Mouse (Mus musculus) hindbrain, embryonic 14.5 days (tissue): Measurements from ENCODE around the gene BC004004. TPM values are rescaled to one million over a fixed set of nuclear protein-coding genes. Genes with fewer than 3 reads are reported as not detected.
"Not testable (repeated sequence)": the region's sequence is repeated elsewhere in the genome, so short reads cannot be mapped to it uniquely, and the experiment has no call there.

Source experiments
- ATAC-seq: fragments of 200-750 bp; cut with Nextera tagmentation; 2 replicates; pipeline ENCODE4 v1.8.0; 2017; ENCODE audit warnings: moderate number of reproducible peaks, mild to moderate bottlenecking, moderate TSS enrichment, moderate library complexity; ENCODE audit not compliant: low FRiP score
- DNase-seq: peaks from one replicate; pipeline ENCODE4 v3.0.0-alpha.2; 2015; ENCODE audit warnings: low spot score
- H3K27ac ChIP-seq: fragments of 300-500 bp; sonication (generic); 2 replicates; pipeline ENCODE4 v1.5.1; 2014; ENCODE audit warnings: mild to moderate bottlenecking, moderate library complexity
- H3K27me3 ChIP-seq: fragments of 300-500 bp; sonication (generic); 2 replicates; pipeline ENCODE4 v1.6.1; 2014; ENCODE audit warnings: mild to moderate bottlenecking, low read length, mixed read lengths; ENCODE audit not compliant: control insufficient read depth, insufficient read depth
- H3K36me3 ChIP-seq: fragments of 300-500 bp; sonication (generic); replicated peaks from 2 replicates; pipeline ENCODE4 v1.6.1; 2014; ENCODE audit not compliant: control insufficient read depth, insufficient read depth
- H3K4me1 ChIP-seq: fragments of 300-500 bp; sonication (generic); replicated peaks from 2 replicates; pipeline ENCODE4 v1.6.1; 2014; ENCODE audit warnings: antibody characterized with exemption, low read length, mixed read lengths; ENCODE audit not compliant: control insufficient read depth, insufficient read depth
- H3K4me2 ChIP-seq: fragments of 300-500 bp; sonication (generic); replicated peaks from 2 replicates; pipeline ENCODE4 v1.6.1; 2014; ENCODE audit warnings: mild to moderate bottlenecking, moderate library complexity
- H3K4me3 ChIP-seq: fragments of 300-500 bp; sonication (generic); replicated peaks from 2 replicates; pipeline ENCODE4 v1.5.1; 2014; ENCODE audit warnings: mild to moderate bottlenecking, low read length
- H3K9ac ChIP-seq: fragments of 300-500 bp; sonication (generic); 2 replicates; pipeline ENCODE4 v1.6.1; 2014
- H3K9me3 ChIP-seq: fragments of 300-500 bp; sonication (generic); 2 replicates; pipeline ENCODE4 v1.6.1; 2016; ENCODE audit warnings: low read length; ENCODE audit not compliant: control insufficient read depth
- WGBS: fragments of 180-500 bp; shearing (Covaris S2); extraction: QIAGEN DNeasy Blood & Tissue Kit; methylation state at CpG from one replicate; pipeline ENCODE4 v1.1.7; 2014; 5-methylcytosine and 5-hydroxymethylcytosine counted together
- polyA plus RNA-seq: library from polyadenylated mRNA; unstranded; fragments of >200 nt; fragmentation: Nextera tagmentation; extraction: Ambion mirVana; gene quantifications from 2 replicates; pipeline ENCODE4 v1.2.1, GENCODE M21; 2014

BC004004 gene
- polyA plus RNA-seq, 1 experiment from 2014 or later = 131 TPM

GRCm38 (mm10) chr17:29264760-29265159 is 3.8 kb upstream of the BC004004 start:
- ATAC-seq (no peak), DNase-seq (no peak)
- no peaks in the 10 kb centered on the region for H3K27me3 ChIP-seq
- H3K4me1 ChIP-seq = peaks cover 19% of the 10 kb centered on the region
- peak overlapping the region; percentile 71 for H3K4me3 ChIP-seq
- no peaks in the 10 kb centered on the region for H3K9me3 ChIP-seq
- H3K36me3 ChIP-seq = peaks cover 12% of the 10 kb centered on the region; the same call in 1 of the 2 replicates
- no peak overlapping the region for H3K27ac ChIP-seq
- H3K9ac ChIP-seq = peak overlapping the region; percentile 73
- 89% methylated on average over 5 of the region's 5 CpGs for WGBS
- peak overlapping the region; percentile 61 for H3K4me2 ChIP-seq

DNA sequence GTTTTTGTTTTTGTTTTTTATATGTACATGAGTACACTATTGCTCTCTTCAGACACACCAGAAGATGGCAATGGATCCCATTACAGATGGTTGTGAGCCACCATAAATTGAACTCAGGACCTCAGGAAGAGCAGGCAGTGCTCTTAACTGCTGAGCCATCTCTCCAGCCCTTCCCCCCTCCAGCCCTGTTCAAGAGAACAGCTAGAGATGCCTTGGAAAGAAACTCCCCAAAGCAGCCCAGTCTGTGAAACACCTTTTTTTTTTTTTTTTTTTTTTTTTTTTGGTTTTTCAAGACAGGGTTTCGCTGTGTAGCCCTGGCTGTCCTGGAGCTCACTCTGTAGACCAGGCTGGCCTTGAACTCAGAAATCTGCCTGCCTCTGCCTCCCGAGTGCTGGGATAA is 1.5 kb upstream of the BC004004 start:
- not testable (repeated sequence) for H3K9ac ChIP-seq, DNase-seq, H3K4me3 ChIP-seq, H3K9me3 ChIP-seq, H3K27me3 ChIP-seq, H3K4me2 ChIP-seq, H3K27ac ChIP-seq, ATAC-seq, H3K36me3 ChIP-seq
- H3K4me1 ChIP-seq = peaks cover 23% of the 10 kb centered on the region
- WGBS = 97% methylated on average over 2 of the region's 2 CpGs

GRCm38 (mm10) chr17:29267931-29268681 is 482 bp upstream of the BC004004 start:
- ATAC-seq = peak; percentile 4; the same call in 1 of the 2 replicates
- peak overlapping the region; percentile 57 for H3K4me2 ChIP-seq
- no peaks in the 10 kb centered on the region for H3K27me3 ChIP-seq
- H3K27ac ChIP-seq = peak overlapping the region; percentile 82
- peak overlapping the region; percentile 80 for H3K9ac ChIP-seq
- DNase-seq = no peak
- no peaks in the 10 kb centered on the region for H3K9me3 ChIP-seq
- 59% methylated on average over 6 of the region's 6 CpGs for WGBS
- H3K4me3 ChIP-seq = peak overlapping the region; percentile 63
- H3K36me3 ChIP-seq = no peaks in the 10 kb centered on the region
- peaks cover 12% of the 10 kb centered on the region for H3K4me1 ChIP-seq

DNA sequence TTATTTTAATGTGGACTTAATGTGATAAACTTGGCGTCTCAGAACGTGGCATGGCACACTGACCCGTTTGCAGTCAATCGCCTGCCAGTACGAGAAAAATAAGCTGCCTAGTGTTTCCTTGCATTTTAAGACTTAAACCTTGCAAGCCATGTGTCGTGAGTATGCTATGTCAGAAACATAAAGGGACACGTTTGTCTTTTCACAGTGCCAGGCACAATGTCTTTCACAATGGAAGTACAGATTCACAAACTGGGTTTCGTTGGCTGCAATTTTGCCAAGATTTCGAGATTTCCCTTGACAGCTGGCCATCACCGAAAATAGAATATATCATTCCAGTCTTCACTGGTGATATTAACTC is 740 bp downstream of the BC004004 start:
- 18% methylated on average over 10 of the region's 10 CpGs for WGBS

GRCm38 (mm10) chr17:29270148-29270698 is 1.6 kb downstream of the BC004004 start:
- Histone ChIP-seq H3K4me3 (no peak overlapping the region), H3K27me3 (no peaks in the 10 kb centered on the region), H3K4me1 (peaks cover 9% of the 10 kb centered on the region), H3K9ac (peak overlapping the region; percentile 80; the same call in 1 of the 2 replicates), H3K27ac (no peak overlapping the region), H3K4me2 (peak overlapping the region; percentile 57), H3K9me3 (no peaks in the 10 kb centered on the region), H3K36me3 (no peaks in the 10 kb centered on the region)
- no peak for ATAC-seq
- 97% methylated on average over 9 of the region's 9 CpGs for WGBS
- no peak for DNase-seq

More for the DNA sequence above, 740 bp downstream of the BC004004 start:
- Histone ChIP-seq H3K4me1 (peaks cover 9% of the 10 kb centered on the region), H3K4me3 (peak overlapping the region; percentile 63), H3K27ac (peak overlapping the region; percentile 82), H3K9ac (peak overlapping the region; percentile 80), H3K27me3 (no peaks in the 10 kb centered on the region), H3K9me3 (no peaks in the 10 kb centered on the region), H3K36me3 (no peaks in the 10 kb centered on the region), H3K4me2 (peak overlapping the region; percentile 57)
- ATAC-seq (no peak), DNase-seq (no peak)

- H3K4me2 ChIP-seq = no peak overlapping the region
- H3K27ac ChIP-seq = no peak overlapping the region
- no peaks in the 10 kb centered on the region for H3K9me3 ChIP-seq
- no peak for DNase-seq
- no peaks in the 10 kb centered on the region for H3K36me3 ChIP-seq
- no peak for ATAC-seq
- WGBS = 84% methylated on average over 7 of the region's 7 CpGs
- no peak overlapping the region for H3K4me3 ChIP-seq
- H3K27me3 ChIP-seq = no peaks in the 10 kb centered on the region
- H3K9ac ChIP-seq = no peak overlapping the region
- H3K4me1 ChIP-seq = peaks cover 9% of the 10 kb centered on the region
Observed at GRCm38 (mm10) chr17:29273156-29273555, 4.6 kb downstream of the BC004004 start.

- DNase-seq (no peak), ATAC-seq (no peak)
- H3K27ac ChIP-seq = no peak overlapping the region
- no peaks in the 10 kb centered on the region for H3K27me3 ChIP-seq
- no peaks in the 10 kb centered on the region for H3K9me3 ChIP-seq
- peaks cover 9% of the 10 kb centered on the region for H3K4me1 ChIP-seq
- 86% methylated on average over 11 of the region's 11 CpGs for WGBS
- 0 out of 2 replicates have a peak, but pooled peaks cover 1% of the 10 kb centered on the region for H3K36me3 ChIP-seq
- H3K4me3 ChIP-seq = no peak overlapping the region
- no peak overlapping the region for H3K4me2 ChIP-seq
- H3K9ac ChIP-seq = no peak overlapping the region
Observed at GRCm38 (mm10) chr17:29273889-29274288, 5.3 kb downstream of the BC004004 start.

GRCm38 (mm10) chr17:29280422-29280821 is 11.8 kb downstream of the BC004004 start:
- 94% methylated on average over 5 of the region's 5 CpGs for WGBS

DNA sequence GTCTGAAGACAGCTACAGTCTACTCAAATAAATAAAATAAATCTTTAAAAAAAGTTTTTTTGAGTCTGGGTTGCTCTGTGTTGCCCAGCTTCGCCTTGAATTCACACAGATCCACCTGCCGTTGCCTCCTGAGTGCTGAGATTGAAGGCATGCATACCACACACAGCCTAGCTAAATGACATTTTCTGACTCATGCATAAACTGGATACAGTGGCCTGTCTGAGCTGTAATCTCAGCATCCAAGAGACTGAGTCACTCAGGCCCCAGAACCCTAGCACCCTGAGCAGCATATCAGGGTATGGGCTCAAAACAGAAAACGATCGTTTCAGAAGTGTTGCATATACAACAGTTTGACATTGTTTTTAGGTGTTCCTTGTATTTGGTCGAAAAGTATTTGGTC is 13.0 kb downstream of the BC004004 start:
- 90% methylated on average over 5 of the region's 5 CpGs for WGBS
- Histone ChIP-seq H3K4me1 (peaks cover 4% of the 10 kb centered on the region; the same call in 1 of the 2 replicates), H3K9ac (no peak overlapping the region), H3K27ac (peak overlapping the region; percentile 21; the same call in 1 of the 2 replicates), H3K27me3 (no peaks in the 10 kb centered on the region), H3K4me3 (no peak overlapping the region), H3K9me3 (no peaks in the 10 kb centered on the region), H3K36me3 (peaks cover 31% of the 10 kb centered on the region), H3K4me2 (no peak overlapping the region)
- ATAC-seq (no peak), DNase-seq (no peak)

More at GRCm38 (mm10) chr17:29280422-29280821, 11.8 kb downstream of the BC004004 start:
- Histone ChIP-seq H3K4me1 (peaks cover 4% of the 10 kb centered on the region; the same call in 1 of the 2 replicates), H3K9me3 (no peaks in the 10 kb centered on the region), H3K9ac (no peak overlapping the region), H3K27me3 (no peaks in the 10 kb centered on the region), H3K27ac (no peak overlapping the region), H3K4me3 (no peak overlapping the region), H3K36me3 (peaks cover 31% of the 10 kb centered on the region), H3K4me2 (no peak overlapping the region)
- DNase-seq (no peak), ATAC-seq (no peak)
